Mouse (Mus musculus) c-Kit-positive CD71-negative TER-119-negative erythroid progenitor cells, embryonic 14.5 days (primary cell): Measurements from ENCODE around the gene Atm.
A peak's percentile ranks its signal among the peaks of the same experiment; 100 is the strongest.

Experiments used
- DNase-seq: peaks from one replicate; pipeline ENCODE4 v3.0.0-alpha.2; 2013; ENCODE audit warnings: low read depth

Atm gene

GRCm38 (mm10) chr9:53536558-53537320 lies at the start of gene Atm, which contains the start of gene Npat:
Gene Atm, minus strand, starts transcription at chr9:53536740.
Gene Npat, plus strand, starts transcription at chr9:53537047.
- peak; percentile 100 for DNase-seq

- DNase-seq, result no peak
Measured at GRCm38 (mm10) chr9:53581870-53582269, 45.3 kb upstream of the Atm start.

- no peak for DNase-seq
Measured at GRCm38 (mm10) chr9:53575721-53576120, 39.2 kb upstream of the Atm start.

- no peak for DNase-seq
Measured at GRCm38 (mm10) chr9:53572516-53573307, 36.2 kb upstream of the Atm start.

DNA sequence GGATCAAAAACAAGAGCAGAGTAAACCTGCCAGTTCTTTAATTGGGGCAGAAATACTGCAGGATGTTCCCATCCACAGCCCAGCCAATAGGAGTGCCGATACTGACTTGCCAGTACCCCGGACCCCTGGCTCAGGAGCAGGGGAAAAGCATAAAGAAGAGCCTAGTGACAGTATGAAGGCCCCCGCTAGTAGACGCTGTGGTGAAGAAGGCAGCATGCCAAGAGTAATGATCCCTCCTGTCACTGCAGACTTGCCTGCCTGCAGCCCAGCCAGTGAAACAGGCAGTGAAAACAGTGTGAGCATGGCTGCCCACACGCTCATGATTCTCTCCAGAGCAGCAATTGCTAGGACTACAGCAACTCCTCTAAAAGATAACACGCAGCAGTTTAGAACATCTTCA lies 34.1 kb upstream of the Atm start:
- DNase-seq, result no peak

- DNase-seq, result peak; percentile 14
Measured at GRCm38 (mm10) chr9:53537336-53537965, 911 bp upstream of the Atm start.

DNA sequence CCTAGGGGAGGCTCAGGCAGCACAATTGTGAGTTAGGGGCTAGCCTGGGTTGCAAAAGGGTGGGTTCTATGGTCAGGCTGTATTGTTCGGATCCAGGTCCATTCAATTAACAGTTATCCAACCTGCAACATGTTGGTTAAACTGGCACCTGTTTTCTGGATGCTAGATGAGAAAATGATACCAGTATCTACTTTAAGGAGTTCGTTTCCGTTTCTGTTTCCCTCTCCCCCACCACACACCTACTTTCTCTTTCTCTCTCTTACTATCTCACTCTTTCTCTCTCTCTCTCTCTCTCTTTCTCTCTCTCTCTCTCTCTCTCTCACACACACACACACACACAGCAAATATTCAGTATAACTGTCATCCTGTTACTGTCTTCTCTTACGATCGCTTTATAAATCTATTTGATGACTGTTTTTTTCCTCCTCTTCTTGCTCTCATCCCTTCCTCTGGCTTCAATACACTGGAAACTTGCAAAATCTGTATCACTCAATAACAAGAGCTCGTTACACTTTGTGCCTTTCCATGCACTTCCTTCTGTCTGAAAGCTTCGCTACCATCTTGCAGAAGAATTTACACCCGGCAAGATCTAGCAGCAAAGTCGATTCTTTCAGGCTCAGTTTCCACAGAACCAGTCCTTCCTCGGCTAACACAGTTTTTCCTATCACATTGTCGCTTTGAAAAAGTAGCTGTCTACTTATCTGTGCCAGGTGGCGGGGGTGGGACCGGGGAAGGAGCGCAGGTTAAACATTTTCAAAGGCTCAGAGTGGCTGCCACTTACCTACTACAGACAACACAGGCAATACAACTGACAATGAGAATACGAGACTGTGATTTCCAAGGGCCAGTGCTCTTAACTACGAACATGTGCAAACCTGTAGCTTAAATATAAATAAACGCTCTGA lies 872 bp downstream of the Atm start:
- DNase-seq, result peak; percentile 3

GRCm38 (mm10) chr9:53517373-53518009 lies 19.0 kb downstream of the Atm start:
- no peak for DNase-seq

GRCm38 (mm10) chr9:53514091-53514490 lies 22.4 kb downstream of the Atm start:
- DNase-seq, result no peak

GRCm38 (mm10) chr9:53508053-53508452 lies 28.5 kb downstream of the Atm start:
- DNase-seq, result no peak

- no peak for DNase-seq
Measured at GRCm38 (mm10) chr9:53485886-53486285, 50.7 kb downstream of the Atm start.

GRCm38 (mm10) chr9:53472806-53473518 lies 63.6 kb downstream of the Atm start:
- no peak for DNase-seq

DNA sequence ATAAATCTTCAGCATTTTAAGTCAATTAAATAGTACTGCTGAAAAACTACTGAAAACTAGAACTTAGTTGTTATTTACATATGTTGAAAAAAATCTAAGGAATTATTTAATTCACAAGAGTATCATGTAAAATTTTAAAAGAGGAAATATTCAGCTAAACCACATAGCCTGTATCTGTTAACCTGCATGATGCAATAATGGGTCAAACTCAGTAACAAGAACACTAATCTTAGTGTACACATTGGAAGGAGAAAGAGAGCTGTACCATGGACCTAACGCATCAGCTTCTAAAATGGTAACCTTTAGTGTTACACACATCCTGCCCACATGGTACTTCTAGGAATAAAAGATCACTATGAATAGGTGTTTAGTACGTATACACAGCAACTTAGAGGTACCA lies 84.5 kb downstream of the Atm start:
- DNase-seq, result no peak

- no peak for DNase-seq
Measured at GRCm38 (mm10) chr9:53450609-53451008, 85.9 kb downstream of the Atm start.

DNA sequence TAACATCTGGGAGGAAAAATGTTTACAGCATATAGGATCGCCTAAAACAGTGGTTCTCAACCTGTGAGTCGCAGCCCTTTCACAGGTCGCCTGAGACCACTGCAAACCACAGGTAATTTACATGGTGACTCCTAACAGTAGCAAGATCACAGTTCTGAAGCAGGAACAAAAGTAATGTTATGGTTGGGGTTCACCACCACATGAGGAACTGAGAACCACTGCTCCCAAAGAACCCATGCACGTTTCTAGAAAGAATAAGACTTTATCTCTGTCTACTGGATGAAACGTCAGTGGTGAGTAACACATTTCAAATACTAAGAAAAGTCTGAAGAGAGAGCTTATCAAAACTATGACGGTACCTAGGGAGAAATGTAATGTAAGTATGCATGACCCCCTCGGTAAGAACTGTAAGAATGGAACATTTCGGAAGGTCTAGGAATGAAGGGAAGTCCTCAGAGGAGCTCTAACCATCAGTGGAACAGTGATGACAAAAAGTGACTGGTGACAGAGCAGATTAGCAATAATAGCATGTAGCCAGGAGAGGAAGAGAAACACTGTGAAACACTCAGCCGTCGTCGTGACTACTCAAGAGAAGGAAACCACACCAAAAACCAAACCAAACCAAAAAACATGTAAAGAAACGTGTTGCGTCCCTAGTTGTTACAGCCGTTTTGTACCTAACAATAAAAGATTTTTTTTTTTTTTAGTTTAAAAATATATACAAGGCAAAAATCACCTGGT lies 100.5 kb downstream of the Atm start:
- no peak for DNase-seq

GRCm38 (mm10) chr9:53427638-53428037 lies 108.9 kb downstream of the Atm start:
- DNase-seq, result no peak

DNA sequence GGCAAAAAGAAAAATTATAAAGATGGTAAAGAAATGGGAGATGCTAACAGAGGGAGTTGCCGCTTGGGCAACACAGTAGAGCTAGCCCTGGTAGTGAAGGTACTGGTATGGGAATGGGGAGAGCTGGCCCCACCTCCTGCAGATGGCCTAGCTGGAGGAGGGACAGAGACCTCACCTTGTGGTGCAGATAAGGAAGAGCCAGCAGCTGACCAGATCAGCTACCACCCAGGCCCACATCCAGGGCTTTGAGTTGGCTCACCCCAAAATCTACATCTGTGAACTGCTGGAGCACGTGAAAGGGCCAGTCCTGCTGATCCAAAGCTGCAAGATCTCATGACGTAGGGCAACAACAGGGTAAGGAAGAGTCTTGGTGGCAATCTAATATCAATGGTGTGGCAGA lies 109.8 kb downstream of the Atm start:
- DNase-seq, result no peak

GRCm38 (mm10) chr9:53422133-53422896 lies 114.2 kb downstream of the Atm start:
- DNase-seq, result peak; percentile 33

DNA sequence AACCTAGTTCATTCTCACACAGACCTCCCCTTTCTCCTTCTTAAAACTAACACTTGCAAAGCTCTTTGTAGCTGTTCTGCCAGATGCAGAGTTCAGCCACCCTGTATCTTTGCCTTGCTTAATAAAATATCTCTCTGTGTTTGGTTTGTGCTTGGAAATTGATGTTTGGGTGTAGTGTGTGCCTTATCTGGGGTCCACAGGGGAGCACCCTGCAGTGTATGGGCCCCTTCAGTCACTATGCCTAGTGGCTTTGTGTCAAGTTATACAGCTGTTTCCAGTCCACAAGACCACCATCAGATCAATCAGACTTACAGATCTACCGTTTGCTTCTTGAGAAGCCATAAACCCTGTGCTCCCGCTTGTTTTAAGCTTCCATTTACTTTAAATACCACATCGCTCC lies 127.1 kb downstream of the Atm start:
- DNase-seq, result no peak
